Mouse (Mus musculus) olfactory bulb, adult 2 months (tissue): Measurements from ENCODE around the gene H2-Q7.
"Not testable (repeated sequence)": the region's sequence is repeated elsewhere in the genome, so short reads cannot be mapped to it uniquely, and the experiment has no call there.

ENCODE experiments used
- CTCF ChIP-seq: fragments of 200-500 bp; IDR thresholded peaks from 2 replicates; pipeline ENCODE4 v1.5.1; 2012; ENCODE audit warnings: low read depth, mild to moderate bottlenecking, low read length, moderate library complexity; ENCODE audit not compliant: insufficient read depth
- POLR2A ChIP-seq: fragments of 200-500 bp; IDR thresholded peaks from 2 replicates; pipeline ENCODE4 v1.6.1; 2012; ENCODE audit warnings: mild to moderate bottlenecking, low read depth, low read length, moderate library complexity; ENCODE audit not compliant: insufficient read depth

GRCm38 (mm10) chr17:35460513-35461341, 21.8 kb downstream of the H2-Q7 start:
- TF ChIP-seq POLR2A, CTCF: not testable (repeated sequence)
